Mouse (Mus musculus): ENCODE data around the gene Plcl2. TPM values are rescaled to one million over a fixed set of nuclear protein-coding genes. Genes with fewer than 3 reads are reported as not detected.
"Not testable (repeated sequence)": the region's sequence is repeated elsewhere in the genome, so short reads cannot be mapped to it uniquely, and the experiment has no call there.

Gene Plcl2
- polyA plus RNA-seq, 1 experiment = 11.0 TPM

DNA sequence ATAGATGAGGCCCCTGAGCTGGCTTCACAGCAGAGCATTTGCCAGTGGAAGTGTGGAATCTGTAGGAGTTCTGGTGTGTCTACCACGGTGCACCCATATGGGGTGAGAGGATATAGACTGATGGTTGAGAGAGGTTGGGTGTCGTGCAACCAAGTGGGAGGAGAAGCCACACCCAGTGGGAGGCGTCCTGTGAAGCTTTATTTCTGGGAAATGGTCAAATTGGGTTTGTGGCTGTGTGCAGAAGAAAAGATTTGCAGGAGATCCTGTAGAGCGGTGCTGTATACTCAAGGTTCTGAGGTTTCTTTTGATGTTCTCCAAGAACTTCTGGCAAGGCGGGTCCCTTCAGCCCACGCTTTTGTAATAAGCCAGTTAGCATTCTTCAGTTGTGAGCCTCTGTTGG, 15.8 kb downstream of the Plcl2 start:
- 61% methylated on average over 6 of the region's 6 CpGs for WGBS
- DNase-seq (ENCODE audit: low read depth, low spot score) = no peak

DNA sequence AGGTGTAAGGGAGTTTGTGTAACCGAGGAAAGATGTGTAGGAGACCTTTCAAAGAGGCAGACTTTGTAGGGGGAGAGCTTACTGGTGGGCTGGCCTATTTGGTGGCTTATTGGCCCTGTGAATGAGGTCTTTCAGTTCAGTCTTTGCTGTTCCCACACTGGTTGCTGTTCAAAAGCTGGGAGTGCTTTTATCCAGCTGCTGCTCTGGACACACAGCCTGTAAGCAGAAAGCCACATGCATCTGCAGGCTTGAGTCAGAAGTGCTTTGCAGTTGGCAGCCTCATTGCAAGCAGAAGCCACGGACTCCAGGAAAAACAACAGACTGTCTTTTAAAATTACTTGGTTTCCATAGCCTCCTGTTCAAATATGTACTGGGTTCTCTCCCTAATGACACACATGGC, 16.6 kb downstream of the Plcl2 start:
- WGBS = 56% methylated on average over 2 of the region's 2 CpGs
- DNase-seq (ENCODE audit: low read depth, low spot score) = no peak

GRCm38 (mm10) chr17:50530089-50530488, 20.9 kb downstream of the Plcl2 start:
- WGBS = 91% methylated on average over 8 of the region's 8 CpGs
- no peak for DNase-seq (ENCODE audit: low read depth, low spot score)

DNA sequence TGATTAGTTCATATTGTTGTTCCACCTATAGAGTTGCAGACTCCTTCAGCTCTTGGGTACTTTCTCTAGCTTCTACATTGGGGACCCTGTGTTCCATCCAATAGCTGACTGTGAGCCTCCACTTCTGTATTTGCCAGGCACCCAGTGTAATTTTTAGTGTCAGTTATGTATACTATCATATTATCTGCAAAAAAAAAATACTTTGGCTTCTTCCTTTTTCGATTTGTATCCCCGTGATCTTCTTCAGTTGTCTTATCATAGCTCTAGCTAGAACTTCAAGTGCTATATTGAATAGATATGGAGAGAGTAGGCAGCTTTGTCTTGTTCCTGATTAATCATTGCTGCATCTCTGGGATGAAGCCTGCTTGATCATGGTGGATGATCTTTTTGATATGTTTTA, 25.7 kb downstream of the Plcl2 start:
- DNase-seq (ENCODE audit: low read depth, low spot score) = not testable (repeated sequence)
- 90% methylated on average over 2 of the region's 2 CpGs for WGBS

- 95% methylated on average over 4 of the region's 4 CpGs for WGBS
- DNase-seq (ENCODE audit: low read depth, low spot score) = no peak
Observed at GRCm38 (mm10) chr17:50536409-50537194, 27.4 kb downstream of the Plcl2 start.

- DNase-seq (ENCODE audit: low read depth, low spot score) = no peak
- WGBS = 72% methylated on average over 2 of the region's 2 CpGs
Observed at GRCm38 (mm10) chr17:50537786-50538185, 28.6 kb downstream of the Plcl2 start.

- WGBS = 23% methylated on average over 1 of the region's 1 CpGs
- DNase-seq (ENCODE audit: low read depth, low spot score) = peak; percentile 60
Observed at GRCm38 (mm10) chr17:50544860-50545259, 35.7 kb downstream of the Plcl2 start.

DNA sequence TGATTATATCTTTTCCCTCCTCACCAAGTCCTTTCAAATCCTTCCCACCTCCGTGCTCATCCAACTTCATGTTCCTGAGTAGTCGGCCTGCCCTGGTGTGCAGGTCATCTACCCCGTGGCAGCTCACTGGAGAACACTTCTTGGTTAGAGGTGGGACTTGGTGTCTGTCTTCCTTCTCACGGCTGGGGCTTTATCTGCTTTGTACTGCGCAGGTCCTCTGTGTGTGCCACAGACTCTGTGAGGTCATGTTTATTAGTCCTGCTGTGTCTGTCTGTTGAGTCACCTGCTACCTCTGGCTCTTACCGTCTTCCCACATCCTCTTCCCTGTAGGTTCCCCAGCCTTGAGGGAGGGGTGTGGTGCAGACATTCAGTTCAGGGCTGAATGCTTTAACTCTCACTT, 36.1 kb downstream of the Plcl2 start:
- WGBS = 23% methylated on average over 6 of the region's 6 CpGs
- peak; percentile 68 for DNase-seq (ENCODE audit: low read depth, low spot score)

- DNase-seq (ENCODE audit: low read depth, low spot score) = no peak
- WGBS = 84% methylated on average over 2 of the region's 2 CpGs
Observed at GRCm38 (mm10) chr17:50552130-50552529, 42.9 kb downstream of the Plcl2 start.

GRCm38 (mm10) chr17:50557566-50558238, 48.5 kb downstream of the Plcl2 start:
- DNase-seq (ENCODE audit: low read depth, low spot score) = no peak
- 74% methylated on average over 12 of the region's 12 CpGs for WGBS

GRCm38 (mm10) chr17:50558239-50558625, 49.0 kb downstream of the Plcl2 start:
- DNase-seq (ENCODE audit: low read depth, low spot score) = no peak
- WGBS = 54% methylated on average over 4 of the region's 4 CpGs

GRCm38 (mm10) chr17:50565376-50566123, 56.3 kb downstream of the Plcl2 start:
- DNase-seq (ENCODE audit: low read depth, low spot score) = no peak
- WGBS = 63% methylated on average over 8 of the region's 8 CpGs

- WGBS = 88% methylated on average over 2 of the region's 2 CpGs
- DNase-seq (ENCODE audit: low read depth, low spot score) = no peak
Observed at GRCm38 (mm10) chr17:50568846-50569245, 59.6 kb downstream of the Plcl2 start.

GRCm38 (mm10) chr17:50570228-50570627, 61.0 kb downstream of the Plcl2 start:
- 92% methylated on average over 5 of the region's 5 CpGs for WGBS
- not testable (repeated sequence) for DNase-seq (ENCODE audit: low read depth, low spot score)

DNA sequence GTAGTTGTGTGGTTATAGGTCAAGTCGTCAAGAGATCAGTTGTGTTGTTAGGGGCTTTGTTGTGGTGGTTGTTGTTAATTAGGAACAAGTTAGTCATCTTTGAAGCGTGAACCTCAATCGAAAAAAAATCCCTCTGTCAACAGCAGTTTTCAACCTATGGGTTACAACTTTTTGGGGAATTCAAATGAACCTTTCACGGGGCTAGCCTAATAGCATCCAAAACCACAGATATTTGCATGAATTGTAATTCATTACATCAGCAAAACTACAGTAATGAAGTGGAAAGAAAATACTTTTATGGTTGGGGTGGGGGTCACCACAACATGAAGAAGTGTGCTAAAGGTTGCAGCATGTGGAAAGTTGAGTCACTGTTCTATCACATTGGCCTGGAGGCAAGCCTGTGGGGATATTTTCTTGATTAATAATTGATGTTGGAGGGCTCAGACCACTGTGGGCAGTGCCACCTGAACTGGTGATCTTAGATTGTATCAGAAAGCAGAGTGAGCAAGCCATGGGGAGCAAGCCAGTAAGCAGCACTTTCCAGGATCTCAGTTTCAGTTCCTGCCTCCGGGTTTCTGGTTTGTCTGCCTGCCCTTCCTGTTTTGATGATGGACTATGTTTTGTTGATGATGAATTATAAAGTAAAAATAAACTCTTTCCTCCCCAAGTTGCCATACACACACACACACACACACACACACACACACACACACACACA, 61.6 kb downstream of the Plcl2 start:
- 76% methylated on average over 5 of the region's 5 CpGs for WGBS
- DNase-seq (ENCODE audit: low read depth, low spot score) = no peak

- WGBS = 92% methylated on average over 12 of the region's 12 CpGs
- DNase-seq (ENCODE audit: low read depth, low spot score) = no peak
Observed at GRCm38 (mm10) chr17:50574161-50574560, 65.0 kb downstream of the Plcl2 start.

- DNase-seq (ENCODE audit: low read depth, low spot score) = no peak
- 21% methylated on average over 3 of the region's 3 CpGs for WGBS
Observed at GRCm38 (mm10) chr17:50580416-50580815, 71.2 kb downstream of the Plcl2 start.

DNA sequence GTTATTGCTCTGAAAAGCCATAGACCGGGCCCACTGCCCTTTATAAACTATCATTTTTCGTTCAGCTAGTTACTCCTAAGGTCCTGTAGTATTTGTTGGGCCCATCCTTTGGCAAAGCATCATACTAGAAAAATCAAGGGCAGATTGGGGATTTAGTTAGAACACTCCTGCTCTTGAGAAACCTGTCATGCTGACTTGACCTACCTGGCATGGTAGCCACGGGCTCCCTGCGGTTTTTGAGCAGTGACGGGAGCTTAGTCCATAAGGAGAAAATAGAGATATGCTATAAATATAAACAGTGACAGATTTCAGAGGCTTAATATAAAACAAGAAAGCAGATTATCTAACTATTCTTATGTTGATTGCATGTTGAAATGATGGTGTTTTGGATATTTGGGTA, 77.6 kb downstream of the Plcl2 start:
- no peak for DNase-seq (ENCODE audit: low read depth, low spot score)
- WGBS = 96% methylated on average over 5 of the region's 5 CpGs

- WGBS = 65% methylated on average over 3 of the region's 3 CpGs
Observed at GRCm38 (mm10) chr17:50587941-50588340, 78.7 kb downstream of the Plcl2 start.

DNA sequence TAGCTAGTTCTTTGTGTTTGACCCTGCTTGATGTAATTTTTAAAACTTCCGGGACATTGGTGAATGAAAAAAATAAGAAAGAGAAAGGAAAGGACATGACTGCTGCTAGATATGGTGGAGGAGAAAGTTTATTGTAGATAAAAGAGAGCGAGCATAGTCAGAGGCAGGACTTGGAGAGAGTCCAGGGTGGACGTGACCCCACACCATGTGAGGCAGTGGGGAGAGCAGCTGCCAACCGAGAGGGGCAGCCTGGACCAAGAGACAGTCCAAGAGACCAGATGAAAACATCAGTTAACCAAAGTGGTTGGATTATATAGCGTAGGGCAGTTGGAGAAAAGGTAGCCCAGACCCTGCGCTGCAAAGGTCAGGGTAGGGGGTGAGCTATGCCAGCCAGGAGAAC, 91.0 kb downstream of the Plcl2 start:
- 71% methylated on average over 6 of the region's 6 CpGs for WGBS
- no peak for DNase-seq (ENCODE audit: low read depth, low spot score)

More at GRCm38 (mm10) chr17:50587941-50588340, 78.7 kb downstream of the Plcl2 start:
- no peak for DNase-seq (ENCODE audit: low read depth, low spot score)
